8 mouse cellular contexts compared by ENCODE assay signal in the genomic region with DNA sequence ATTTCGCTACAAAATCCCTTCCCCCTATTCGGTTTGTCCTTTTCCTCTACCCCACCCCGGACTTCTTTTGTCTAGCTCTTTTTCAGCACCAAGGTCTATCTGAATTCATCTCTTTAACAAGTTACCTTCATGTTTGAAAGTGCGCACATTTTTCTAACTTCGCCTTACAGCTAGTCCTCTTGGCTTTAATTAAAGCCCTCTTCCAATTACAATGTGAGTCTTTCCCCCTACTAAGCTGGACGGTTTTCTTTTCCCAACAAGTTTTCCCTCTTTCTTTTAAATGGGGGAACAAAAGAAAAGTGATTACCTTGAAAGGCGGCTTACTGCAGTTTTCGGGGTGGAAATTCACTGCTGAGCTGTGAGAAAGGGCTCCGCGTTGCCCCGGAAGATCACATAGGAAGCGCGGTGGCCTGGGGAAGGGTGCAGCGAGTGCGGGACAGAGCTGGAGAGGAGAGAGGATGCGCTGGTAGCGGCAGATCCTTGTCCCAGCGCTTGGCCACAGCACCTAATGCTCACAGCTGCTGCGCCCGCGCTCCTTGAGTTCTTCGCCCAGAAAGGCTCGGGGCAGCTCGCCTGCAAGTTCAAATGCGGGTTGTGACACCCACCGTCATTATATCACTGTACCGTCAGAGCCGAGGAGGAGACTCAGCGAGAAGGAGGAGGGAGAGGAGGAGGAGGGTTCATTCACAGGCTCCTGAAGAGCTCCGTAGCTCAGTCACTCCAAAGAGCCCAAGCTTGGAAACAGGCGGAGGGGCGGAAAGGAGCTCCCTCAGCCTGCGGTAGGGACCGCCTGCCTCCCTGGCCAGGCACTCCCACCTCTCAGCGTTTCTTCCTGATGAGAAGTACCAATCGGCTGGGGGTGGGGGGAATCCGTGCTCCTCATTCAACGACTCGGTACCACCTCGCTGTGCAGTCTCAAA. TPM values are rescaled to one million over a fixed set of nuclear protein-coding genes. Genes with fewer than 3 reads are reported as not detected.
DNase-seq lines count a peak whose midpoint lies in the region; ATAC-seq and TF ChIP-seq lines count a peak whose summit lies in the region.

A gene (minus strand): TSS at position 744 of the 920 bp plus-strand sequence.

- intact Hi-C loops in gastrocnemius, adult 2 months (cut with DNase I) = loop anchor here (10.0 kb wide), 1 partner anchor 353 kb away; no protein-coding TSS in a partner anchor

- peak within 1 kb of the TSS; percentile 59 for H3K4me3 ChIP-seq in cerebellum, adult 2 months (replicated peaks; ENCODE audit: insufficient read depth, low read depth, low read length)
- H3K4me3 ChIP-seq in gastrocnemius, adult 2 months = peak within 1 kb of the TSS; percentile 86
- peak within 1 kb of the TSS; percentile 66 for H3K4me3 ChIP-seq in hindbrain, embryonic 15.5 days
- H3K4me3 ChIP-seq in limb, embryonic 11.5 days (ENCODE audit: low read depth, low read length) = peak within 1 kb of the TSS; percentile 52
- H3K4me3 ChIP-seq in midbrain, embryonic 14.5 days (replicated peaks; ENCODE audit: low read depth, low read length) = peak within 1 kb of the TSS; percentile 59
- peak within 1 kb of the TSS; percentile 74 for H3K4me3 ChIP-seq in stomach, embryonic 16.5 days (replicated peaks; ENCODE audit: low read length)

- no peaks in the 10 kb centered on the region; the same call in 1 of the 2 replicates for H3K27me3 ChIP-seq in cerebellum, adult 2 months (ENCODE audit: control insufficient read depth, insufficient read depth, low read length)
- H3K27me3 ChIP-seq in hindbrain, embryonic 15.5 days = no peaks in the 10 kb centered on the region
- H3K27me3 ChIP-seq in limb, embryonic 11.5 days (ENCODE audit: control insufficient read depth, insufficient read depth, low read length) = no peaks in the 10 kb centered on the region
- peaks cover 8% of the 10 kb centered on the region; the same call in 1 of the 2 replicates for H3K27me3 ChIP-seq in midbrain, embryonic 14.5 days (ENCODE audit: control insufficient read depth, insufficient read depth, low read length)
- no peaks in the 10 kb centered on the region for H3K27me3 ChIP-seq in stomach, embryonic 16.5 days (ENCODE audit: control insufficient read depth, insufficient read depth, low read length)

- ATAC-seq in hindbrain, embryonic 15.5 days (ENCODE audit: low FRiP score, low read depth) = peak; percentile 72
- peak; percentile 53; the same call in 1 of the 2 replicates for ATAC-seq in limb, embryonic 11.5 days (ENCODE audit: insufficient number of reproducible peaks, low FRiP score, low TSS enrichment, low read depth)
- ATAC-seq in midbrain, embryonic 14.5 days (ENCODE audit: low FRiP score, low TSS enrichment) = peak; percentile 61
- peak; percentile 53; the same call in 1 of the 2 replicates for ATAC-seq in stomach, embryonic 16.5 days (ENCODE audit: insufficient read depth, low FRiP score)

- H3K4me1 ChIP-seq in cerebellum, adult 2 months (ENCODE audit: control insufficient read depth, insufficient read depth, low read length) = no peaks in the 10 kb centered on the region
- H3K4me1 ChIP-seq in hindbrain, embryonic 15.5 days (replicated peaks) = peaks cover 24% of the 10 kb centered on the region
- 0 out of 2 replicates have a peak, but pooled peaks cover 3% of the 10 kb centered on the region for H3K4me1 ChIP-seq in limb, embryonic 11.5 days (ENCODE audit: control insufficient read depth, insufficient read depth, low read length)
- peaks cover 8% of the 10 kb centered on the region; the same call in 1 of the 2 replicates for H3K4me1 ChIP-seq in midbrain, embryonic 14.5 days (ENCODE audit: control insufficient read depth, insufficient read depth, low read length)
- peaks cover 6% of the 10 kb centered on the region for H3K4me1 ChIP-seq in stomach, embryonic 16.5 days (ENCODE audit: control insufficient read depth, insufficient read depth, low read length)

- peak within 1 kb of the TSS; percentile 87 for H3K4me2 ChIP-seq in hindbrain, embryonic 15.5 days
- peak within 1 kb of the TSS; percentile 81 for H3K4me2 ChIP-seq in limb, embryonic 11.5 days (ENCODE audit: low read depth, severe bottlenecking)
- H3K4me2 ChIP-seq in midbrain, embryonic 14.5 days (ENCODE audit: low read length) = peak within 1 kb of the TSS; percentile 98
- H3K4me2 ChIP-seq in stomach, embryonic 16.5 days (ENCODE audit: low read depth, low read length) = peak within 1 kb of the TSS; percentile 81

- no peak for TF ChIP-seq CTCF in cerebellum, adult 2 months (IDR thresholded peaks at IDR 0.05; ENCODE audit: borderline replicate concordance, insufficient read depth, low read depth, low read length)
- TF ChIP-seq CTCF in gastrocnemius, adult 2 months (IDR thresholded peaks at IDR 0.05) = no peak

- H3K36me3 ChIP-seq in hindbrain, embryonic 15.5 days = no peaks in the 10 kb centered on the region
- H3K36me3 ChIP-seq in limb, embryonic 11.5 days (ENCODE audit: control insufficient read depth, insufficient read depth, low read length) = no peaks in the 10 kb centered on the region
- no peaks in the 10 kb centered on the region for H3K36me3 ChIP-seq in midbrain, embryonic 14.5 days (ENCODE audit: control insufficient read depth, insufficient read depth, low read length)
- H3K36me3 ChIP-seq in stomach, embryonic 16.5 days (ENCODE audit: control insufficient read depth, insufficient read depth, low read length) = no peaks in the 10 kb centered on the region

- no peak for TF ChIP-seq POLR2A in cerebellum, adult 2 months (IDR thresholded peaks at IDR 0.05; ENCODE audit: borderline replicate concordance, insufficient read depth, low read length)

- peak within 1 kb of the TSS; percentile 70 for H3K9ac ChIP-seq in hindbrain, embryonic 15.5 days
- H3K9ac ChIP-seq in limb, embryonic 11.5 days (ENCODE audit: low read length) = peak within 1 kb of the TSS; percentile 79
- H3K9ac ChIP-seq in midbrain, embryonic 14.5 days (replicated peaks; ENCODE audit: low read length) = peak within 1 kb of the TSS; percentile 70
- peak within 1 kb of the TSS; percentile 70 for H3K9ac ChIP-seq in stomach, embryonic 16.5 days (ENCODE audit: low read length)

- under 1% methylated on average over 40 of the region's 40 CpGs for WGBS in cerebellum, adult 2 months
- under 1% methylated on average over 40 of the region's 40 CpGs for WGBS in hindbrain, embryonic 15.5 days
- WGBS in limb, embryonic 11.5 days = 1% methylated on average over 40 of the region's 40 CpGs
- WGBS in midbrain, embryonic 14.5 days = under 1% methylated on average over 40 of the region's 40 CpGs
- under 1% methylated on average over 40 of the region's 40 CpGs for WGBS in stomach, embryonic 16.5 days

- H3K27ac ChIP-seq in cerebellum, adult 2 months (ENCODE audit: insufficient read depth, low read length) = no peak within 1 kb of the TSS
- H3K27ac ChIP-seq in gastrocnemius, adult 2 months = peak within 1 kb of the TSS; percentile 83
- peak within 1 kb of the TSS; percentile 85 for H3K27ac ChIP-seq in hindbrain, embryonic 15.5 days (replicated peaks)
- H3K27ac ChIP-seq in limb, embryonic 11.5 days (replicated peaks; ENCODE audit: low read depth, low read length) = peak within 1 kb of the TSS; percentile 96
- H3K27ac ChIP-seq in midbrain, embryonic 14.5 days (replicated peaks; ENCODE audit: low read depth, low read length) = peak within 1 kb of the TSS; percentile 80
- H3K27ac ChIP-seq in stomach, embryonic 16.5 days (ENCODE audit: low read length) = peak within 1 kb of the TSS; percentile 93

- peak; percentile 16 to 30 for DNase-seq in cerebellum, adult 2 months
- DNase-seq in cerebellum, adult 11-12 months = no peak
- peak; percentile 25 to 29 for DNase-seq in cerebellum, postnatal 14 days
- DNase-seq in gastrocnemius, adult 2 months = peak; percentile 54
- DNase-seq in limb, embryonic 11.5 days (ENCODE audit: low spot score) = peak; percentile 81
- DNase-seq in midbrain, embryonic 14.5 days = peak; percentile 78

- H3K9me3 ChIP-seq in hindbrain, embryonic 15.5 days = no peaks in the 10 kb centered on the region
- no peaks in the 10 kb centered on the region for H3K9me3 ChIP-seq in limb, embryonic 11.5 days (ENCODE audit: control insufficient read depth, low read length)
- H3K9me3 ChIP-seq in midbrain, embryonic 14.5 days (ENCODE audit: control insufficient read depth, low read length) = no peaks in the 10 kb centered on the region
- no peaks in the 10 kb centered on the region for H3K9me3 ChIP-seq in stomach, embryonic 16.5 days (replicated peaks; ENCODE audit: control insufficient read depth, low read length)

RNA-seq across cellular contexts. Expression of the gene that starts here (rescaled TPM):
- 6.9 and 9.5 TPM in 2 replicates for polyA plus RNA-seq in cerebellum, adult 2 months (2012; rRNA removed)
- total RNA-seq in gastrocnemius, adult 2 months (2021) = 1 to 10 TPM; 3.1 to 5.7 TPM
- 29.3 and 36.2 TPM in 2 replicates for polyA plus RNA-seq in hindbrain, embryonic 15.5 days (2015; fragmentation: Nextera tagmentation; extraction: Ambion mirVana)
- 119 and 121 TPM in 2 replicates for polyA plus RNA-seq in limb, embryonic 11.5 days (2014; fragmentation: Nextera tagmentation; extraction: Ambion mirVana)
- 38.2 and 38.5 TPM in 2 replicates for polyA plus RNA-seq in midbrain, embryonic 14.5 days (2014; fragmentation: Nextera tagmentation; extraction: Ambion mirVana)
- polyA plus RNA-seq in stomach, embryonic 16.5 days (2015; fragmentation: Nextera tagmentation; extraction: Ambion mirVana) = 28.2 and 28.8 TPM in 2 replicates
